Mouse (Mus musculus) forebrain, postnatal 0 days (tissue): ENCODE data around the gene 4930412O13Rik. TPM values are rescaled to one million over a fixed set of nuclear protein-coding genes. Genes with fewer than 3 reads are reported as not detected.

Experiments
- ATAC-seq: fragments of 200-750 bp; cut with Nextera tagmentation; 2 replicates; pipeline ENCODE4 v1.8.0; 2017; ENCODE audit warnings: mild to moderate bottlenecking, moderate library complexity
- DNase-seq: peaks from one replicate; pipeline ENCODE4 v3.0.0-alpha.2; 2015
- H3K27ac ChIP-seq: fragments of 300-500 bp; sonication (generic); 2 replicates; pipeline ENCODE4 v1.5.1; 2014; ENCODE audit warnings: low read depth, mild to moderate bottlenecking, antibody characterized with exemption, low read length, moderate library complexity, mixed read lengths
- H3K27me3 ChIP-seq: fragments of 300-500 bp; sonication (generic); 2 replicates; pipeline ENCODE4 v1.6.1; 2014; ENCODE audit warnings: mild to moderate bottlenecking, low read length, mixed read lengths; ENCODE audit not compliant: insufficient read depth
- H3K36me3 ChIP-seq: fragments of 300-500 bp; sonication (generic); 2 replicates; pipeline ENCODE4 v1.6.1; 2014; ENCODE audit warnings: mild to moderate bottlenecking, moderate library complexity; ENCODE audit not compliant: insufficient read depth
- H3K4me1 ChIP-seq: fragments of 300-500 bp; sonication (generic); 2 replicates; pipeline ENCODE4 v1.6.1; 2014; ENCODE audit warnings: antibody characterized with exemption; ENCODE audit not compliant: insufficient read depth
- H3K4me2 ChIP-seq: fragments of 300-500 bp; sonication (generic); 2 replicates; pipeline ENCODE4 v1.6.1; 2014; ENCODE audit warnings: low read depth, mild to moderate bottlenecking, moderate library complexity
- H3K4me3 ChIP-seq: fragments of 300-500 bp; sonication (generic); 2 replicates; pipeline ENCODE4 v1.5.1; 2014; ENCODE audit warnings: low read depth, low read length, mixed read lengths
- H3K9ac ChIP-seq: fragments of 300-500 bp; sonication (generic); 2 replicates; pipeline ENCODE4 v1.6.1; 2014; ENCODE audit warnings: mild to moderate bottlenecking
- H3K9me3 ChIP-seq: fragments of 300-500 bp; sonication (generic); 2 replicates; pipeline ENCODE4 v1.6.1; 2016; ENCODE audit warnings: low read length
- CTCF ChIP-seq: sonication (generic); IDR thresholded peaks from 2 replicates; pipeline ENCODE4 v1.5.1; 2016; ENCODE audit warnings: antibody characterized with exemption, control low read depth, low read depth
- WGBS: fragments of 180-500 bp; shearing (Covaris S2); extraction: QIAGEN DNeasy Blood & Tissue Kit; methylation state at CpG from one replicate; pipeline ENCODE4 v1.1.7; 2014; 5-methylcytosine and 5-hydroxymethylcytosine counted together
- polyA plus RNA-seq: library from polyadenylated mRNA; unstranded; fragments of >200 nt; fragmentation: Nextera tagmentation; extraction: Ambion mirVana; gene quantifications from 2 replicates; pipeline ENCODE4 v1.2.1, GENCODE M21; 2015
- total RNA-seq: library from RNA; depleted of rRNA; stranded (reverse); fragments of >200 nt; gene quantifications from 2 replicates; pipeline ENCODE4 v1.2.3, GENCODE M21; 2014

4930412O13Rik gene
- total and polyA plus RNA-seq, 2 experiments from 2014 or later, result not detected

GRCm38 (mm10) chr2:9892541-9892940 lies 11.5 kb downstream of the 4930412O13Rik start:
- peak; percentile 44 for DNase-seq
- Histone ChIP-seq H3K9me3 (no peaks in the 10 kb centered on the region), H3K4me3 (no peak overlapping the region), H3K36me3 (no peaks in the 10 kb centered on the region), H3K4me2 (no peak overlapping the region), H3K9ac (no peak overlapping the region), H3K4me1 (no peaks in the 10 kb centered on the region), H3K27ac (no peak overlapping the region), H3K27me3 (peaks cover 91% of the 10 kb centered on the region)
- TF ChIP-seq CTCF, result no peak
- WGBS, result 5% methylated on average over 7 of the region's 7 CpGs
- ATAC-seq, result no peak

GRCm38 (mm10) chr2:9893272-9893953 lies 12.4 kb downstream of the 4930412O13Rik start:
- TF ChIP-seq CTCF, result no peak

GRCm38 (mm10) chr2:9894836-9895593 lies 14.0 kb downstream of the 4930412O13Rik start:
- DNase-seq (peak; percentile 13), ATAC-seq (no peak)
- no peaks in the 10 kb centered on the region for H3K4me1 ChIP-seq
- peaks cover 88% of the 10 kb centered on the region for H3K27me3 ChIP-seq
- H3K9me3 ChIP-seq, result no peaks in the 10 kb centered on the region
- H3K4me3 ChIP-seq, result no peak overlapping the region
- TF ChIP-seq CTCF, result no peak
- H3K9ac ChIP-seq, result no peak overlapping the region
- no peak overlapping the region for H3K4me2 ChIP-seq
- 1% methylated on average over 19 of the region's 19 CpGs for WGBS
- H3K36me3 ChIP-seq, result no peaks in the 10 kb centered on the region
- H3K27ac ChIP-seq, result no peak overlapping the region

More at GRCm38 (mm10) chr2:9893272-9893953, 12.4 kb downstream of the 4930412O13Rik start:
- DNase-seq (no peak), ATAC-seq (no peak)
- no peak overlapping the region for H3K9ac ChIP-seq
- no peak overlapping the region for H3K4me2 ChIP-seq
- peaks cover 91% of the 10 kb centered on the region for H3K27me3 ChIP-seq
- H3K27ac ChIP-seq, result no peak overlapping the region
- no peaks in the 10 kb centered on the region for H3K4me1 ChIP-seq
- no peaks in the 10 kb centered on the region for H3K36me3 ChIP-seq
- no peak overlapping the region for H3K4me3 ChIP-seq
- under 1% methylated on average over 6 of the region's 6 CpGs for WGBS
- no peaks in the 10 kb centered on the region for H3K9me3 ChIP-seq

GRCm38 (mm10) chr2:9896097-9896770 lies 15.2 kb downstream of the 4930412O13Rik start:
- Histone ChIP-seq H3K9ac (no peak overlapping the region), H3K27me3 (peaks cover 76% of the 10 kb centered on the region), H3K4me3 (0 out of 2 replicates have a peak overlapping the region, but pooled peaks have one; percentile 5), H3K4me1 (no peaks in the 10 kb centered on the region), H3K4me2 (no peak overlapping the region), H3K36me3 (no peaks in the 10 kb centered on the region), H3K27ac (no peak overlapping the region), H3K9me3 (no peaks in the 10 kb centered on the region)
- no peak for TF ChIP-seq CTCF
- 2% methylated on average over 22 of the region's 22 CpGs for WGBS
- DNase-seq (no peak), ATAC-seq (no peak)

- Histone ChIP-seq H3K4me1 (no peaks in the 10 kb centered on the region), H3K27ac (no peak overlapping the region), H3K9me3 (no peaks in the 10 kb centered on the region), H3K27me3 (peaks cover 68% of the 10 kb centered on the region), H3K36me3 (no peaks in the 10 kb centered on the region), H3K4me2 (no peak overlapping the region), H3K4me3 (no peak overlapping the region), H3K9ac (no peak overlapping the region)
- 1% methylated on average over 8 of the region's 8 CpGs for WGBS
- DNase-seq (no peak), ATAC-seq (peak; percentile 53; the same call in 1 of the 2 replicates)
- TF ChIP-seq CTCF, result no peak
Observed at GRCm38 (mm10) chr2:9897846-9898245, 16.8 kb downstream of the 4930412O13Rik start.

- ATAC-seq, result no peak
- Histone ChIP-seq H3K27ac (no peak overlapping the region), H3K9ac (no peak overlapping the region), H3K9me3 (no peaks in the 10 kb centered on the region), H3K4me2 (no peak overlapping the region), H3K27me3 (peaks cover 13% of the 10 kb centered on the region), H3K36me3 (no peaks in the 10 kb centered on the region), H3K4me1 (no peaks in the 10 kb centered on the region), H3K4me3 (no peak overlapping the region)
- DNase-seq, result no peak
- no peak for TF ChIP-seq CTCF
- WGBS, result 76% methylated on average over 14 of the region's 14 CpGs
Observed at GRCm38 (mm10) chr2:9903854-9904560, 23.0 kb downstream of the 4930412O13Rik start.
